Comparison of ENCODE assay signal across 8 mouse cellular contexts in genomic region chr10:80016931-80017330, GRCm38 (mm10). TPM values are rescaled to one million over a fixed set of nuclear protein-coding genes. Genes with fewer than 3 reads are reported as not detected.
DNase-seq lines count a peak whose midpoint lies in the region; ATAC-seq and TF ChIP-seq lines count a peak whose summit lies in the region.
"Had no signal": no experiment of that assay in that cellular context is flagged by ENCODE, and none has a peak within 500 bp of the region (broad histone marks: within the 10 kb centered on the region; RNA-seq: fewer than 3 reads in every experiment).

No protein-coding gene starts in this region.

- no peak for TF ChIP-seq CTCF in lung, adult 2 months (IDR thresholded peaks at IDR 0.05; ENCODE audit: insufficient read depth, low read length)
- no peak for TF ChIP-seq CTCF in bone marrow, adult 2 months (IDR thresholded peaks at IDR 0.05; ENCODE audit: control insufficient read depth, insufficient read depth, low read length)
- no peak for TF ChIP-seq CTCF in intestine, postnatal 0 days (IDR thresholded peaks at IDR 0.05; ENCODE audit: low read depth)
- no peak for TF ChIP-seq CTCF in olfactory bulb, adult 2 months (IDR thresholded peaks at IDR 0.05; ENCODE audit: insufficient read depth, low read depth, low read length)

- H3K4me3 ChIP-seq in lung, adult 2 months (replicated peaks; ENCODE audit: extremely low read depth, low read depth, low read length), result peak overlapping the region; percentile 60
- peak overlapping the region; percentile 92 for H3K4me3 ChIP-seq in bone marrow, adult 2 months (replicated peaks; ENCODE audit: control insufficient read depth, low read depth, low read length)
- peak overlapping the region; percentile 12; the same call in 1 of the 2 replicates for H3K4me3 ChIP-seq in intestine, postnatal 0 days (ENCODE audit: low read depth, low read length)
- H3K4me3 ChIP-seq in olfactory bulb, adult 2 months (ENCODE audit: insufficient read depth, low read depth, low read length), result peak overlapping the region; percentile 0
- H3K4me3 ChIP-seq: hindbrain, embryonic 13.5 days had no signal

- H3K9me3 ChIP-seq in intestine, postnatal 0 days (ENCODE audit: control insufficient read depth), result no peaks in the 10 kb centered on the region
- H3K9me3 ChIP-seq: hindbrain, embryonic 13.5 days had no signal

- H3K27me3 ChIP-seq in intestine, postnatal 0 days (replicated peaks; ENCODE audit: control insufficient read depth, insufficient read depth, low read length), result peaks cover 13% of the 10 kb centered on the region; the same call in 1 of the 2 replicates

- 77% methylated on average over 10 of the region's 10 CpGs for WGBS in lung, adult 2 months
- WGBS in bone marrow, adult 2 months, result 3% methylated on average over 10 of the region's 10 CpGs
- 92% methylated on average over 10 of the region's 10 CpGs for WGBS in intestine, postnatal 0 days
- WGBS in olfactory bulb, adult 2 months, result 93% methylated on average over 10 of the region's 10 CpGs

- H3K4me1 ChIP-seq in lung, adult 2 months (ENCODE audit: control insufficient read depth, insufficient read depth, low read length), result peaks cover 17% of the 10 kb centered on the region
- peaks cover 7% of the 10 kb centered on the region for H3K4me1 ChIP-seq in bone marrow, adult 2 months (ENCODE audit: control insufficient read depth, insufficient read depth, low read length)
- no peaks in the 10 kb centered on the region for H3K4me1 ChIP-seq in intestine, postnatal 0 days (replicated peaks; ENCODE audit: control insufficient read depth, insufficient read depth, low read length)
- peaks cover 3% of the 10 kb centered on the region for H3K4me1 ChIP-seq in olfactory bulb, adult 2 months (ENCODE audit: control insufficient read depth, insufficient read depth, low read length)

- ATAC-seq in intestine, postnatal 0 days, result no peak

- peaks cover 9% of the 10 kb centered on the region; the same call in 1 of the 2 replicates for H3K36me3 ChIP-seq in intestine, postnatal 0 days (ENCODE audit: control insufficient read depth, insufficient read depth)

- no peak overlapping the region for H3K9ac ChIP-seq in intestine, postnatal 0 days (ENCODE audit: low read depth, low read length)
- H3K9ac ChIP-seq: hindbrain, embryonic 13.5 days had no signal

- H3K27ac ChIP-seq in bone marrow, adult 2 months (ENCODE audit: control insufficient read depth, insufficient read depth, low read depth, low read length, poor library complexity), result peak overlapping the region; percentile 89
- H3K27ac ChIP-seq in intestine, postnatal 0 days (ENCODE audit: low read depth, low read length), result no peak overlapping the region
- H3K27ac ChIP-seq in olfactory bulb, adult 2 months (ENCODE audit: insufficient read depth, low read depth, low read length), result 0 out of 2 replicates have a peak overlapping the region, but pooled peaks have one; percentile 18
- H3K27ac ChIP-seq: hindbrain, embryonic 13.5 days had no signal

- no peak overlapping the region for H3K4me2 ChIP-seq in intestine, postnatal 0 days (replicated peaks; ENCODE audit: low read depth)
- H3K4me2 ChIP-seq: hindbrain, embryonic 13.5 days had no signal

- no peak for TF ChIP-seq POLR2A in lung, adult 2 months (IDR thresholded peaks at IDR 0.05; ENCODE audit: borderline replicate concordance, extremely low read depth, low read depth, low read length)
- TF ChIP-seq POLR2A in bone marrow, adult 2 months (IDR thresholded peaks at IDR 0.05; ENCODE audit: borderline replicate concordance, control insufficient read depth, low read depth, low read length), result no peak
- no peak for TF ChIP-seq POLR2A in olfactory bulb, adult 2 months (IDR thresholded peaks at IDR 0.05; ENCODE audit: insufficient read depth, low read depth, low read length)

- DNase-seq in lung, adult 2 months, result no peak
- DNase-seq in lung, postnatal 14 days, result no peak
- no peak for DNase-seq in left cerebral cortex, postnatal 25 days (ENCODE audit: low spot score in 2 of 2)
- DNase-seq in urinary bladder, postnatal 14 days (ENCODE audit: low spot score), result no peak

- intact Hi-C loops in left cerebral cortex, postnatal 25 days (cut with DNase I), result no loop called here

RNA-seq across cellular contexts. Expression of gene Arhgap45, which starts 0.5 kb away (rescaled TPM):
- 102 and 103 TPM in 2 replicates for polyA plus RNA-seq in lung, adult 2 months (2012; rRNA removed)
- 111 and 291 TPM in 2 replicates for polyA plus RNA-seq in bone marrow, adult 2 months (2011; ENCODE audit: insufficient read depth, insufficient read length, low replicate concordance, missing spikeins)
- polyA plus RNA-seq in intestine, postnatal 0 days (2015; fragmentation: Nextera tagmentation; extraction: Ambion mirVana), result 1.2 and 1.3 TPM in 2 replicates
- polyA plus RNA-seq in olfactory bulb, adult 2 months (2012; ENCODE audit: insufficient read depth, insufficient read length, low replicate concordance, missing spikeins), result 193 and 203 TPM in 2 replicates
- 1 to 10 TPM; 3.6 to 4.0 TPM for total RNA-seq in left cerebral cortex, postnatal 25 days (2021)

RNA-seq across cellular contexts. Expression of gene Abca7, which starts 20.6 kb away (rescaled TPM):
- polyA plus RNA-seq in lung, adult 2 months (2012; rRNA removed), result 31.4 and 38.2 TPM in 2 replicates
- polyA plus RNA-seq in bone marrow, adult 2 months (2011; ENCODE audit: insufficient read depth, insufficient read length, low replicate concordance, missing spikeins), result 54.3 and 96.9 TPM in 2 replicates
- polyA plus RNA-seq in intestine, postnatal 0 days (2015; fragmentation: Nextera tagmentation; extraction: Ambion mirVana), result 2.2 and 2.5 TPM in 2 replicates
- polyA plus RNA-seq in olfactory bulb, adult 2 months (2012; ENCODE audit: insufficient read depth, insufficient read length, low replicate concordance, missing spikeins), result not detected in 2 replicates
- 10 to 100 TPM; 10.9 to 12.3 TPM for total RNA-seq in left cerebral cortex, postnatal 25 days (2021)

RNA-seq across cellular contexts. Expression of gene Polr2e, which starts 22.7 kb away (rescaled TPM):
- polyA plus RNA-seq in lung, adult 2 months (2012; rRNA removed), result 199 and 208 TPM in 2 replicates
- polyA plus RNA-seq in bone marrow, adult 2 months (2011; ENCODE audit: insufficient read depth, insufficient read length, low replicate concordance, missing spikeins), result 35.6 and 44.5 TPM in 2 replicates
- polyA plus RNA-seq in intestine, postnatal 0 days (2015; fragmentation: Nextera tagmentation; extraction: Ambion mirVana), result 90.0 and 98.5 TPM in 2 replicates
- polyA plus RNA-seq in olfactory bulb, adult 2 months (2012; ENCODE audit: insufficient read depth, insufficient read length, low replicate concordance, missing spikeins), result not detected in 2 replicates
- 10 to 100 TPM; 71.3 to 74.8 TPM for total RNA-seq in left cerebral cortex, postnatal 25 days (2021)

RNA-seq across cellular contexts. Expression of gene Cnn2, which starts 28.5 kb away (rescaled TPM):
- 387 and 395 TPM in 2 replicates for polyA plus RNA-seq in lung, adult 2 months (2012; rRNA removed)
- polyA plus RNA-seq in bone marrow, adult 2 months (2011; ENCODE audit: insufficient read depth, insufficient read length, low replicate concordance, missing spikeins), result 41.7 and 92.4 TPM in 2 replicates
- polyA plus RNA-seq in intestine, postnatal 0 days (2015; fragmentation: Nextera tagmentation; extraction: Ambion mirVana), result 109 and 117 TPM in 2 replicates
- polyA plus RNA-seq in olfactory bulb, adult 2 months (2012; ENCODE audit: insufficient read depth, insufficient read length, low replicate concordance, missing spikeins), result 124 and 250 TPM in 2 replicates
- total RNA-seq in left cerebral cortex, postnatal 25 days (2021), result 1 to 10 TPM; 6.0 to 8.2 TPM

RNA-seq across cellular contexts. Expression of gene Gpx4, which starts 30.0 kb away (rescaled TPM):
- polyA plus RNA-seq in lung, adult 2 months (2012; rRNA removed), result 581 and 623 TPM in 2 replicates
- polyA plus RNA-seq in bone marrow, adult 2 months (2011; ENCODE audit: insufficient read depth, insufficient read length, low replicate concordance, missing spikeins), result 948 and 2,392 TPM in 2 replicates
- polyA plus RNA-seq in intestine, postnatal 0 days (2015; fragmentation: Nextera tagmentation; extraction: Ambion mirVana), result 1,519 and 1,523 TPM in 2 replicates
- polyA plus RNA-seq in olfactory bulb, adult 2 months (2012; ENCODE audit: insufficient read depth, insufficient read length, low replicate concordance, missing spikeins), result not detected in 2 replicates
- total RNA-seq in left cerebral cortex, postnatal 25 days (2021), result 100 to 1,000 TPM; 504 to 528 TPM

Comparison
In these comparisons a context has a peak if more than half of its experiments do, and no peak if none do; other contexts are left out.
1. H3K4me3 ChIP-seq: peak in every context shown above with its lines; median percentile 92 in bone marrow, adult 2 months; 60 in lung, adult 2 months; 12 in intestine, postnatal 0 days; 0 in olfactory bulb, adult 2 months.
2. RNA of gene Arhgap45, which starts 0.5 kb away (polyA plus RNA-seq): 111 to 291 TPM in bone marrow, adult 2 months, 193 to 203 TPM in olfactory bulb, adult 2 months and 102 to 103 TPM in lung, adult 2 months; 1.2 to 1.3 TPM in intestine, postnatal 0 days; every median in the first group is over 10 times any median in the second.
3. RNA of gene Polr2e, which starts 22.7 kb away (polyA plus RNA-seq): 199 to 208 TPM in lung, adult 2 months, 90.0 to 98.5 TPM in intestine, postnatal 0 days and 35.6 to 44.5 TPM in bone marrow, adult 2 months; not detected in olfactory bulb, adult 2 months; every median in the first group is over 10 times any median in the second.